Mouse (Mus musculus) brain, embryonic 14.5 days (tissue): ENCODE measurements around the gene Slc25a16.

ENCODE experiments used
- CTCF ChIP-seq: fragments of 200-500 bp; IDR thresholded peaks from 2 replicates; pipeline ENCODE4 v1.5.1; 2012; ENCODE audit warnings: inconsistent platforms, mild to moderate bottlenecking, moderate library complexity, borderline replicate concordance; ENCODE audit not compliant: insufficient read depth, insufficient read length; ENCODE audit errors: extremely low read depth
- POLR2A ChIP-seq: fragments of 200-500 bp; IDR thresholded peaks from 2 replicates; pipeline ENCODE4 v1.6.1; 2012; ENCODE audit warnings: mild to moderate bottlenecking, inconsistent platforms, borderline replicate concordance; ENCODE audit not compliant: poor library complexity, insufficient read depth, insufficient read length, severe bottlenecking; ENCODE audit errors: extremely low read depth

DNA sequence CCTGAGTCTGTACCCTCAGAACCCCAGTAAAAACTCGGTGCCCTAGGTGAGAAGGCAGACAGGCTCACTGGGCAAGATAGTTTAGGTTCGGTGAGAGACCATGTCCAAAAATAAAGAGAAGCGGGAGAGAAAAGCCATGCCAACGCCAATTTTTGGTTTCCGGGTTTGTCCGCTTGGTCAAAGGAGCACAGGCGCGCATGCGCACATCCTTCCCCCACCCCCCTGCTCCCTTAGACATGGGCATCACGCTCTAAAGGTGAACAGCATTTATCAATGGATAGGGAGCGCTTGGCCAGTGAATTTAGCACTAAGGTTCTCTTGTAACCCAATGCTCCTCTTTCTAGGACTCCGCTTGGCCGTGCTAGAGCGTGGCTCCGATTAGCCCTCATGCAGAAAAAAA lies 70.2 kb downstream of the Slc25a16 start:
- TF ChIP-seq CTCF (no peak), POLR2A (no peak)
